Mouse (Mus musculus) CH12F3 (cell line): ENCODE data around the gene Vmn1r118.
"Not testable (repeated sequence)": the region's sequence is repeated elsewhere in the genome, so short reads cannot be mapped to it uniquely, and the experiment has no call there.

Experiments
- in situ Hi-C: fragments of 300-500 bp; cut with MboI; formaldehyde crosslinking; loops from 2 replicates; pipeline ENCODE4 v1.14.3; 2020; ENCODE audit warnings: low sequenced_read_pairs

The Vmn1r118 gene

DNA sequence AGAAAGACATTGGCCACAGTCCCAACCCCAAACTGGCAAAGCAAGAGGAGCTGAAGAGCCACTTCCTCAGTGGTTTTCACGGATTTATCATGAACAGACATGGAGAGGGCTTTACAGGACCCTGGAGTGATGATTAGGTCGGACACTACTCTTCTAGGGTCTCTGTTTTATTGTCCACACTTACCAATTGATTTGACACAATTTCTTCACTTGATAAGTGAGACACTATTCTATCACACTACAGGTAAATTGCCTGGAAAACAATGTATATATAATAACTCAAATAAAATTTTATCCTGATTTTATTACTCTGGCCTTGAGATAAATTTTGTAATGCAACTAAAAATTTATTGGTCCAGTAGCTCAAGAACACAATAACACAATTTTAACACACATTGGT is at the start of gene Vmn1r118:
Gene Vmn1r118, minus strand, starts transcription at position 101 of the 400 bp plus-strand sequence.
- in situ Hi-C loops: not testable (repeated sequence)

DNA sequence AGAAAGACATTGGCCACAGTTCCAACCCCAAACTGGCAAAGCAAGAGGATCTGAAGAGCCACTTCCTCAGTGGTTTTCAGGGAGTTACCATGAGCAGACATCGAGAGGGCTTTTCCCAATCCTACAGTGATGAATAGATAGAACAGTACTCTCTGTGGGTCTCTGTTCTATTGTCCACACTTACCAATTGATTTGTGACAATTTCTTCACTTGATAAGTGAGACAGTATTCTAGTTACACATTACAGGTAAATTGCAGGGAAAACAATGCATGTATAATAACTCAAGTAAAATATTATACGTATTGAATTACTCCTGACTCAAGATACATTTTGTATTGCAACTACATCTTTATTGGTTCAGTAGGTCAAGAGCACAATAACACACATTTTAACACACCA is 28.1 kb downstream of the Vmn1r118 start, which contains the start of gene Vmn1r117:
Gene Vmn1r117, minus strand, starts transcription at position 101 of the 400 bp plus-strand sequence.
- in situ Hi-C loops: not testable (repeated sequence)

DNA sequence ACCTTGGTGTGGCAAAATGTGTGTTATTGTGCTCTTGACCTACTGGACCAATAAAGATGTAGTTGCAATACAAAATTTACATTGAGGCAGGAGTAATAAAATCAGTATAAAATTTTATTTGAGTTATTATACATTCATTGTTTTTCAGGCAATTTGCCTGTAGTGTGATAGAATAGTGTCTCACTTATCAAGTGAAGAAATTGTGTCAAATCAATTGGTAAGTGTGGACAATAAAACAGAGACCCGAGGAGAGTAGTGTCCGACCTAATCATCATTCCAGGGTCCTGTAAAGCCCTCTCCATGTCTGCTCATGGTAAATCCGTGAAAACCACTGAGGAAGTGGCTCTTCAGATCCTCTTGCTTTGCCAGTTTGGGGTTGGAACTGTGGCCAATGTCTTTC is 40.2 kb downstream of the Vmn1r118 start, which contains the start of gene Vmn1r116:
Gene Vmn1r116, plus strand, starts transcription at position 301 of the 400 bp plus-strand sequence.
- in situ Hi-C loops: not testable (repeated sequence)
